10 mouse cellular contexts compared by ENCODE assay signal in the genomic region with DNA sequence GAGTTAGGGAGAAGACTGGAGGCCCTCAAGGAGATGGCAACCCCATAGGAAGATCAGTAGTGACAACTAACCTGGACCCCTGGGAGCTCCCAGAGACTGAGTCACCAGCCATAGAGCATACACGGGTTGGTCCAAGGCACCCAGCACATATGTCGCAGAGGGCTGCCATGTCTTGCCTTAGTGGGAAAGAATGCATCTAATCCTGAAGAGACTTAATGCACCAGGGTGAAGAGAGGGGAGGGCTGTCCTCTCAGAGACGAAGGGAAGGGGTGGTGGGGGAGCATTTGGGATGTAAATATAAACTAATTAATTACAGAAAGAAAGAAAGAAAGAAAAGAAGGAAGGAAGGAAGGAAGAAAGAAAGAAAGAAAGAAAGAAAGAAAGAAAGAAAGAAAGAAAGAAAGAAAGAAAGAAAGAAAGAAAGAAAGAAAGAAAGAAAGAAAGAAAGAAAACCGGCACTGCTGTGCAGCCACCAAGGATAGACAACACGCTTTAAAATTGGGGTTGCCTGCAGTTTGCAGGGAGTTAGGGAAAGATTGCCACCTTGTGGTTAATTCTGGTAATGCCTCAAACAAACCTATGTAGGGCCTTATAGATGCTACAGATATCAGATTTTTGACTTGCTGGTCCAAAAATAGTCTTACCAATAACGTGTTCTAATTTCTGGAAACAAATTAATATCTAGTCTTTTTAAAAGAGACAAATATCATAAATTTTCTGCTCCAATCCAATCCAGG. TPM values are rescaled to one million over a fixed set of nuclear protein-coding genes. Genes with fewer than 3 reads are reported as not detected.
DNase-seq lines count a peak whose midpoint lies in the region; ATAC-seq and TF ChIP-seq lines count a peak whose summit lies in the region.
"Had no signal": no experiment of that assay in that cellular context is flagged by ENCODE, and none has a peak within 500 bp of the region (broad histone marks: within the 10 kb centered on the region; RNA-seq: fewer than 3 reads in every experiment).

No protein-coding gene starts in this region.

- intact Hi-C loops in heart, postnatal 10 days (cut with DNase I): loop anchor here (1.0 to 5.0 kb wide), 5 partner anchors 79 to 296 kb away; no protein-coding TSS in a partner anchor

- WGBS in kidney, embryonic 15.5 days: 33% methylated on average over 6 of the region's 6 CpGs
- 35% methylated on average over 6 of the region's 6 CpGs for WGBS in midbrain, embryonic 11.5 days

- in situ Hi-C loops in Patski (cut with MboI; ENCODE audit: low pct_unique_long_range_greater_than_20kb): loop anchor here (5.0 kb wide), 1 partner anchor 181 kb away; no protein-coding TSS in a partner anchor

- CTCF ChIA-PET in Patski (lab: Charles Lee): no interaction called here

- H3K9me3 ChIP-seq in kidney, embryonic 15.5 days (replicated peaks): no peaks in the 10 kb centered on the region
- H3K9me3 ChIP-seq in midbrain, embryonic 11.5 days (ENCODE audit: control insufficient read depth, low read length): no peaks in the 10 kb centered on the region
- H3K9me3 ChIP-seq: embryonic facial prominence, embryonic 15.5 days had no signal

- DNase-seq in kidney, adult 18-20 months: peak; percentile 17
- peak; percentile 13 for DNase-seq in Patski (ENCODE audit: low read depth, low spot score)
- peak; percentile 87 for DNase-seq in embryo, embryonic 11 days
- peak; percentile 81 to 85 for DNase-seq in heart, postnatal 10 days
- peak; percentile 67 to 82 for DNase-seq in left cerebral cortex, adult 18-20 months (ENCODE audit: low spot score in 2 of 2)
- DNase-seq in midbrain, embryonic 11.5 days (ENCODE audit: low spot score, missing footprints): peak; percentile 98
- peak; percentile 74 for DNase-seq in telencephalon, adult 2 months (ENCODE audit: low read depth, low spot score)

- no peak overlapping the region for H3K4me3 ChIP-seq in kidney, embryonic 15.5 days (replicated peaks)
- no peak overlapping the region for H3K4me3 ChIP-seq in midbrain, embryonic 11.5 days (ENCODE audit: low read depth, low read length)
- H3K4me3 ChIP-seq: embryonic facial prominence, embryonic 15.5 days; megakaryocyte, embryonic 14.5 days had no signal

- no peaks in the 10 kb centered on the region for H3K36me3 ChIP-seq in kidney, embryonic 15.5 days
- H3K36me3 ChIP-seq in midbrain, embryonic 11.5 days (ENCODE audit: control insufficient read depth, insufficient read depth, low read length): no peaks in the 10 kb centered on the region
- H3K36me3 ChIP-seq: embryonic facial prominence, embryonic 15.5 days had no signal

- TF ChIP-seq CTCF in Patski (IDR thresholded peaks at IDR 0.05): peak; percentile 67

- H3K9ac ChIP-seq in kidney, embryonic 15.5 days: no peak overlapping the region
- H3K9ac ChIP-seq in midbrain, embryonic 11.5 days (ENCODE audit: low read length): no peak overlapping the region
- H3K9ac ChIP-seq: embryonic facial prominence, embryonic 15.5 days had no signal

- H3K27me3 ChIP-seq in kidney, embryonic 15.5 days: peaks cover 19% of the 10 kb centered on the region; the same call in 1 of the 2 replicates
- H3K27me3 ChIP-seq in Patski: peaks cover 26% of the 10 kb centered on the region
- no peaks in the 10 kb centered on the region for H3K27me3 ChIP-seq in midbrain, embryonic 11.5 days (ENCODE audit: control insufficient read depth, insufficient read depth, low read length)

- no peak for ATAC-seq in kidney, embryonic 15.5 days (replicated peaks; ENCODE audit: low FRiP score)
- ATAC-seq in Patski: no peak
- ATAC-seq in midbrain, embryonic 11.5 days (ENCODE audit: low FRiP score): 0 out of 2 replicates have a peak, but pooled peaks have one; percentile 23

- no peak overlapping the region for H3K27ac ChIP-seq in kidney, embryonic 15.5 days
- H3K27ac ChIP-seq in midbrain, embryonic 11.5 days (ENCODE audit: low read depth, low read length): no peak overlapping the region
- H3K27ac ChIP-seq: embryonic facial prominence, embryonic 15.5 days had no signal

- H3K4me2 ChIP-seq in kidney, embryonic 15.5 days: no peak overlapping the region
- H3K4me2 ChIP-seq in midbrain, embryonic 11.5 days: no peak overlapping the region
- H3K4me2 ChIP-seq: embryonic facial prominence, embryonic 15.5 days had no signal

- peaks cover 11% of the 10 kb centered on the region for H3K4me1 ChIP-seq in kidney, embryonic 15.5 days
- peaks cover 7% of the 10 kb centered on the region; the same call in 1 of the 2 replicates for H3K4me1 ChIP-seq in midbrain, embryonic 11.5 days (ENCODE audit: control insufficient read depth, insufficient read depth, low read length)

- POLR2A ChIA-PET in Patski (lab: Charles Lee): no interaction called here

RNA-seq across cellular contexts. Expression of a gene that starts 30.1 kb away (rescaled TPM):
- polyA plus RNA-seq in kidney, embryonic 15.5 days (2015; fragmentation: Nextera tagmentation; extraction: Ambion mirVana): 3.0 and 3.1 TPM in 2 replicates
- 3.5 TPM for polyA plus RNA-seq in Patski (2021)
- 1 to 10 TPM; 4.0 to 4.3 TPM for total RNA-seq in heart, postnatal 10 days (2021)
- total RNA-seq in left cerebral cortex, adult 18-20 months (2021): 1 to 10 TPM; 2.3 to 3.0 TPM
- 1.5 and 1.6 TPM in 2 replicates for polyA plus RNA-seq in midbrain, embryonic 11.5 days (2014; fragmentation: Nextera tagmentation; extraction: Ambion mirVana)

RNA-seq across cellular contexts. Expression of a gene that starts 34.8 kb away (rescaled TPM):
- not detected in 2 replicates for polyA plus RNA-seq in kidney, embryonic 15.5 days (2015; fragmentation: Nextera tagmentation; extraction: Ambion mirVana)
- polyA plus RNA-seq in Patski (2021): not detected
- not detected for total RNA-seq in heart, postnatal 10 days (2021)
- not detected for total RNA-seq in left cerebral cortex, adult 18-20 months (2021)
- polyA plus RNA-seq in midbrain, embryonic 11.5 days (2014; fragmentation: Nextera tagmentation; extraction: Ambion mirVana): not detected in 2 replicates
- polyA plus RNA-seq: embryonic facial prominence, embryonic 15.5 days had no signal

Comparison
In these comparisons a context has a peak if more than half of its experiments do, and no peak if none do; other contexts are left out.
1. DNase-seq: peak in every context shown above with its lines; median percentile 98 in midbrain, embryonic 11.5 days; 87 in embryo, embryonic 11 days; 83 in heart, postnatal 10 days; 74 in left cerebral cortex, adult 18-20 months; 74 in telencephalon, adult 2 months; 17 in kidney, adult 18-20 months; 13 in Patski.